Mouse (Mus musculus) lung, postnatal 36 days (tissue): ENCODE data around the gene Lyrm9.

ENCODE experiments used
- DNase-seq: peaks from one replicate; pipeline ENCODE4 v3.0.0; 2022; ENCODE audit warnings: mixed read lengths

The Lyrm9 gene

DNA sequence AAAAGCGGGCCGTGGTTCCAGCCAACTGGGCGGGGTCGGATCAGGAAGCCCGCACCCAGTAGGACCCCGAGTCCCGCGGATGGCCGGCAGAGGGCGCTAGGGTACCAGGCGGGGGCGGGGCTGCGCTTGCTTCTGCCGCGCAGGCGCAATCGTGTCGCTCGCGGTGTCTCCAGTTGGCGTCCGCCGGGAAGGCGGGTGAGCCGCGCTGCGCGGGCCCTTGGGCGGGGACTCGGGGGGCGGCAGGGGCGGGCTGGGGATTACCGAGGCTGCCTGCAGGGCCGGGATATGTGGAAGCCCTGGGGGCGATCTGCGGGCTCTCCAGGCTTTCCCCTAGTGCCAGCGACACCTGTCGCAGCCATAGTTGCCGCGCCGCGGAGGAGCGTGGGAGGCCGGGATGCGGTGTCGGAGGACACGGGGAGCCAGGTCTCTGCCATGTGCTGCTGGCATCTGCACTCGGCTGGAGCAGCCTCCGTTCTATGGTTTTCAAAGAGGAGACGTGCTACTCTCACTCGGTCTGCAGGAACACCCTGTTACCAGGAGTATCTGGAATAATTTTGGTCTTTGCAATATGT is at the start of gene Lyrm9:
Gene Lyrm9 (plus strand): TSS at position 143 of the 572 bp plus-strand sequence.
- DNase-seq, result peak; percentile 95

DNA sequence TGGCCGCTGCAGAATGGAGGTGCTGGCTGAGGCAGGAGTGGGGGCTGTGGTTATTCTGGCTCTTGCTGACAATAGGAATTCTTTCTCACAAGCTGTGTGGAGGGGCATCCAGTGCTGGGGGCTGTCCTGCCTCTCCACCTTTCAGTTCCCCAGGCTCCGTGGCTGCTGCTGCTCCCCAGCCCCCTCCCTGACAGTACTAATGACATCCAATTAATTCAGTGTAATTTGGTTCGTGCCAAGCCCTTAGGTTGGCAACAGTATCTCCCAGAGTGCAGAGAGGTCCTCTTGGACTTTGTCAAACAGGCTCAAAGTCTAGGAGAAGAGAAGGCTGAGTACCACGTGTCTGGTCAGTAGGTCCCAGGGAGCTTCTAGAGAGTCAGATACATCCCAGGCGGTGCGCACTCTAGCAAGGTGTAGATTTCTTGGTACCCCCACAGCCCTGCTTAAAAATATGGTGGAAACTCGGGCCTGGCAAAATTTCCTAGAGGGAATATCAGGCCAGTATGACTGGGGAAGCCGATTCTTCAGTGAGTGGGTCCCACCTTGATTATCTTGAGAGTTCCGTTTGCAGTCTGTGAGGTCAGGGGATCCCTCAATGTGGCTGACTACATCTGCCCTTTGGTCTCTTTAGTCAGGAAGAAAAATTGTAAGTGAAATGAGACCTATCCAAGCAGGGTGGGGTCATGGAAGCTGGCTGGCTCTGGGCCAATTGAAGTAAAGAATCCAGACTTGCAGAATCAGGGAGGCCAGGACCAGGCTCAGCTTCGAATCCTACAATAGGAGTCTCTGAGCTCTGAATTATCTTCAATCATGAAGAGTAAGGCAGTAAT is 48.3 kb upstream of the Lyrm9 start:
- DNase-seq, result no peak

DNA sequence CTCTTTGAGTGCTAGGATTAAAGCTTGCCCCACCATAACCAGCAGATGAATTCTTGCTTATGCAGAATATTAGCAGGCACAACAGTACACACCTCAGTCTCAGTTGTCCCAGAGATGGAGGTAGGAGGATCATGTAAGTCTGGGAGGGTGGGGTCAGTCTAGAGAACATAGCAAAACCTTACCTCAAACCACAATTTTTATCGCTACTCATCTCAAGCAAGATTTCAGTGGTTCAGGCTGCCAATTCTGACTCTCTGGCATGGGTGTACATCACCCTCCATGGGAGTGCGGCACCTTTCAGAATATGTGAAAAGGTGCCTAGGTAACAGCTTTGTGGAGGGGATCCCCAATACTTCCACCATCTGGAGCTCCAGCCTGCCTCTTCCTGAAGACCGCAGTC is 46.4 kb upstream of the Lyrm9 start:
- DNase-seq, result no peak

DNA sequence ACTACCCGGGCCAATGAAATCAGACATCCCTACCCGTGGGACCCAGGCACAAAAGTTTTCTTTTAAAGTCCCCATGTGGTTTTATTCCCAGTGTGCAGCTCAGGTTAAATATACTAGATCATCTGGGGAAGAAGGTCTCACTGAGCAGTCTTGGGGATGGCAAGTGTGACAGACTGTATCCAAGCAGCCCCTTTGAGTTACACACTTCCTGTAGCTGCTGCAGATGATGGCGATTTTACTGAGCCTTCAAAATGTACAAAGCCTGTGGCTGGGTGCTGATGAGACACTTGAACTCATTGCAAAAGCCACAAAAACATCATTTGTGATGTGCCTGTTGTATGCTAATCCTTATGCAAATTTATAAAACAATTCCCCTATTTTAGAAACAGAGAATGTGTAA is 45.8 kb upstream of the Lyrm9 start:
- no peak for DNase-seq

DNA sequence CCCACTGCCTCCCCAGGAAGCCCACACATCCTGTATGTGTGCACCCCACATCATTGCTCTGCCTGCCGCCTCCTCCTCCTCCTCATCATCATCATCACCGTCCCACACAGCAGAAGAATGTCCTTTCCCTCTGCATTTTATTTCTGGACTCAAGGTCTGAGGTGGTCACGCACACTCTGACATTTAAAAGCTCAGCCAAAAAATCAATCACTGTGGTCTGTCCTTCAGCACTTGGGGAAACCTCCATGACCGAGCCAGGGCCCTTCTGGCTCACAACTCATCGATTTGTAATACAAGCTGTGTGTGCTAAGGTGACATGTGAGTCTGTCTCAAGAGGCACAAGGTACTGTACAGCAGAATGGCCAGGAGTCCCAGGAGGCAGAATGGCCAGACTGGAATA is 44.1 kb upstream of the Lyrm9 start:
- no peak for DNase-seq

DNA sequence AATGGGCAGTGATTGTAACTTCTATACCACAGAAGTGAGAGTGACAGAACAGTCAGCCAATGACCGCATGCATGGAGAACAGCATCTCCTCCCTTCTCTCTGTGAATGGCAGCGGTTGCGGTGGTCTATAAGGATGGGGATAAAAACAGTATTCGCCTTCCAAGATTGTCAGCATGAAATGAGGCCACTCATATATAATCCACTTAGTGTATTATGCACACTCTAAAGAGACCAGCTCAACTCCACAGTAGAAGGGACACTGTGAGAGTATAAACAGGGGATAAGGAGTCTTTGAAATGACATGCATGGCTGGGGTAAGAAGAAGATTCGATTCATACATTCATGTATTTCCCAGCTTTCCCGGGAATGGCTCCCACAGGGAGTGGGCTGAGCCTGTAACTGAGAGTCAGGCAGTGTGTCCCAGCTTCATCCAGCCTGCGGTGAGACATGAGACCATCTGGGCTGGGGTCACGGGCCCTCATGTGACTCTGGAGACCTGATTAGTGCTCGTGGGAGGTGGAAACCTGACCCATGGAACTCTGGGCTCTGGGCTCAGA is 43.5 kb upstream of the Lyrm9 start:
- DNase-seq, result no peak

DNA sequence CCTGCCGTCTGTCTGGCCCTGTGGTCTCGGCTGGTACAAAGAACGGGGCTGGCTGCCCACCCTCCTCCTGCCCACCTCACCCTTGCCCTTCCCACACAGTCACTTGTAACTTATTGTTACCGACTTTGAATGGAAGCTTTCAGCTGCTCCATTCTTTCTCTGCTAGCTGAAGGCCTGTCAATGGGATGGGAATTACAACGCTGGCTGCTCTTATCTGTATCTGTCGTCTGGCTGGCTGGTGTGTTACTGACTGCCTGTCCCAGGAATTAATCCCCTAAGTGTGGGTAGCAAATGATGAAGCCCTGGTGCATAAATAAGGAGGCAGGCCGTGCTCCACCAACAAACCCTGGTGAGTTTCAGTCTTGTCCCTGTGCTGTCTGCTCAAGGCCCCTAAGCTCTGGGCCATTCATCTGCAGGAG is 40.4 kb upstream of the Lyrm9 start:
- DNase-seq, result no peak

DNA sequence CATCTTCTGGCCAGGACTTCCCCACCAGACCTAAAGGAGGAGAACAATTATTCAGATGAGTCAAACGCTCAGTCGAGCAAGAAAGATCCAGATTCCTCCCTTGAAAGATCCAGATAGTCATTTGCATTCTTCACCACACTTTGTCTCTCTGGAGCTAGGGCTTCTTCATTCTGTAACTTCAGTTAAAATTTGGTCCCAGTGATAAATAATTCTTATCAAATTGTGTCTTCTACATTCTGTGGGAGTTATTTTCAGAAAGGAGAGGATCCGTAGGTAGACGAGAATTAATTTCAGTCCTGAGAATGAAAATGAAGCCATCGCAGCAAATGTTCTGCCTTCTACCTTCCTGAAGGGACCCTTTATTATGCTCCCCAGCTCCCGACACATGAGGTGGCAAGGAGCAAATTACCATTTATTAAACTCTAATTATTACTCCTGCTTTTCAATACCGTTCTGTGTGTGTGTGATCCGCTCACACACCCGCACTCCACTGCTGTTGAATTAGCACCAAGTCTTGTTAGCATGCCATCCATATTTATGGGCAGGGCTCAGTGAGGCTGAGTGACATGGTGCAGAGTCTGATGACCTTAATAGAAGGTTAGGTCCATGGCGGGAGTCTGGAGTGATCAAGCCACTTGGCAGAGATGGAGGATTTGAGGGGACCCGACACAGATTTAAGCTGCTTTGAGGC is 36.9 kb upstream of the Lyrm9 start:
- DNase-seq, result no peak

DNA sequence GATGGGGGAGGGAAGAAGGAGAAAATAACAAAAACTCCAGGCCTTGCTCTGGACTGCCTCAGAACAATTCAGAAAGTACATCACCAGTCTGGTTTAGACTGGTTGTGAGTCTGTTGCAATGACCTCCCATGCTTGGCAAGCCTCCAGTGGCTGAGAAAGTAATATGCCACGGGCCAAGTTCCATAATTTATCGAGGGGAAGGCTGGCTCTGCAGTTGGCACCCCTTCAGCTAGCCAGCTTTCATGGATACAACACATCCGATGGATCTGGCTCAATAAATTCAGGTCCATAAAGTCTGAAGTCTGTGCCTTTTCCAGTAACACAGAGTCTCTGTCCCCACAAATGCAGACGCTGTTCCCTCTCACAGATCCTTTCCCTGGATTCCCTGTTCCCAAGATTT is 34.8 kb upstream of the Lyrm9 start:
- peak; percentile 80 for DNase-seq

DNA sequence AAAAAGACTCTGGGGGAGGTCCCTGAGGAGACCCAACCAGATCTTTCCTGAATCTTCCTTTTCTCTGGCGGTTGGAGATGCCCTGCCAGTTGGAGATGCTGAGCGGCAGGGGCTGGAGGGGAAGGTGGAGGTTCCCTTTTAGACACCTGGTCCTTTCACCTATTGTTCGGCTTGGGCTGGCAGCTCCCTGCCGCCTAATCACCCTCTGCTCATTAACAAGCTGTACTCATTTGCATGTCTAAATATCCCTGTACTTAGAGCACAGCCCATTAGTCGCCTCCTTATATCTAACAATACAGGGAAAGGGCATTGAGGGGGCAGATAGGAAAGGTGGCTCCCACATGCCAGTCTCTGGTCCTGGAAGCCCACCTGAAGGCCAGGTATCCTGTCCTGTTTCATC is 34.3 kb upstream of the Lyrm9 start:
- no peak for DNase-seq

DNA sequence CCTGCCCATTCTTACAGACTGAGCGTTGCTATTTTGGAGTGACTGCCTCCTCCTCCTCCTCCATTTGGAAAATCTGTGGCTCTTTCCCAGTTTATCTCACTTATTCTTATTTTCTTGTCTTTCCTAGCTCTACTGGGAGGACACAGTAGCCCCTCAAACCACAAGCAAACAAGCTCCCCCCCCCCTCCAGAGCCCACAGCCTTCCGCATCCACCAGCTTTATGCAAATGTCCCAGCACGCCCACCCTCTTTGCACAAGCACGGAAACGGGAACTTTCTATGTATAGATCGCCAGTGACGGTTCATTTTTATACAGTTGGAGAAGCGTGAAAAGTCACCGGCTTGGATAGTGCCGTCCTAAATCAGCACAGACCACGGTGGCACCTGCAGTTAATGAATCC is 33.9 kb upstream of the Lyrm9 start:
- DNase-seq, result no peak

DNA sequence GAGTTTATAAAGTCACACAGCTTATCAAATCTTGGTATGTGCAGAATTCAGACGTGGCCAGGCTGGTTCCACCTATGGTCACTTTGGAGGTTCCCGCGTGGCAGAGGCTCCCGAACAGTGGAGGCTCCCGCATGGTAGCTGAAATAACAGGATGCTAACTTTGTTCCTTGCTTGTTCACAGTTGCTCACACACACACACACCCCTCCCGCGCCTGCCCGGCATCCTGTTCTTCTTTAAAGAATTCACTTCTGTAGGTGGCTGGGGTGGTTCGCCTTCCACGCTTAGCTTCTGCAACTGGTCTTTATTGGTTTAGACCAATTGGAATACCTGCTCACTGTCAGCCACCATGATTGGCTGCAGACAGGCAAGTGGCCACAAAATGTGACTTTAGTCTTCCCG is 33.3 kb upstream of the Lyrm9 start:
- DNase-seq, result no peak

DNA sequence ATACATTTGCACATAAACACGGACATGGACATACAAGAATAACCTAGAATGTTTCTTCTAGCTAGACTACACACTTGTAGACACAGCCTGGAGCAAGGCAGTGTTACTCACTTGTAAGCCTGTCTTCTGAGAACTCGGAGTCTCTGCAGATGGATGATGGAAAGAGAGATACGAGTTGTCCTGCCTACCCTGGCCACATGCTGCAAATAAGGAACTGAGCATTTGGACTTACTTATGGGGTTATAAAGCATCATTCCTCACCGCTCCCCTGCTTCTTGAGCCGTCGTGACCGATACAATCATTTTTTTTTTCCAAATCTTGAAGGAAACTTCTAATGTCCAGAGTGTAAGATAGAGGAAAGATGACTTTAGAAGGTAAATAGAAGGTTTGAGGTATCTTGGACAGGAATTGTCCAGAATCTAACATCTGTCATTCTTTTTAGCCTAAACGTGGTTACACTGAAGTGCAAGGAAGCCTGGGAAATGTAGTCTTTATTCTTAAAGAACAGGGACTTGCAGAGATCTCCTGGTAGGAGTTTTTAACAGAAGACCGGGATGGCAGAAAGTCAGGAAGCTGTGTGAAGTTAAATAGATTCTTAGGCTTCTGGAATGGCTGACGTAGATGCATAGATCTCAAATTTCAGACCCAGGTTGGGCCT is 30.2 kb upstream of the Lyrm9 start:
- no peak for DNase-seq

DNA sequence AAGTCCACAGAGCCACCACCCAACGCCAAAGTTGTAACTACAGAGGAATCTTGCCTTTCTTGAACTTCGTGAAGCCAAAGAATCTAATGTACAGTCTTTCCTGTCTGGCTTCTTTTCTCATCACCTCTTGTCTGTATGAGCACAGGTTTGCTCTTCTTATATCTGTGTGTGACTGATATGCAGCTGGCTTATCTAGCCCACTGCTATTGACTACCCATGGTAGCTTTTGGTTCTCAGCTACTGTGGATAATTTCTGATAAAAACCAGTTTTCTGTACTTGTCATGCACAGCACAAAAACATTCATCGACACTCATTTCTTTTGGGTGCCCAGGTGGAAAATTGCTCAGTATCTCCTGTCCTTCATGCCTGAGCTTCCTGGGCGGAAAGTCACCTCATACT is 25.3 kb upstream of the Lyrm9 start:
- no peak for DNase-seq

DNA sequence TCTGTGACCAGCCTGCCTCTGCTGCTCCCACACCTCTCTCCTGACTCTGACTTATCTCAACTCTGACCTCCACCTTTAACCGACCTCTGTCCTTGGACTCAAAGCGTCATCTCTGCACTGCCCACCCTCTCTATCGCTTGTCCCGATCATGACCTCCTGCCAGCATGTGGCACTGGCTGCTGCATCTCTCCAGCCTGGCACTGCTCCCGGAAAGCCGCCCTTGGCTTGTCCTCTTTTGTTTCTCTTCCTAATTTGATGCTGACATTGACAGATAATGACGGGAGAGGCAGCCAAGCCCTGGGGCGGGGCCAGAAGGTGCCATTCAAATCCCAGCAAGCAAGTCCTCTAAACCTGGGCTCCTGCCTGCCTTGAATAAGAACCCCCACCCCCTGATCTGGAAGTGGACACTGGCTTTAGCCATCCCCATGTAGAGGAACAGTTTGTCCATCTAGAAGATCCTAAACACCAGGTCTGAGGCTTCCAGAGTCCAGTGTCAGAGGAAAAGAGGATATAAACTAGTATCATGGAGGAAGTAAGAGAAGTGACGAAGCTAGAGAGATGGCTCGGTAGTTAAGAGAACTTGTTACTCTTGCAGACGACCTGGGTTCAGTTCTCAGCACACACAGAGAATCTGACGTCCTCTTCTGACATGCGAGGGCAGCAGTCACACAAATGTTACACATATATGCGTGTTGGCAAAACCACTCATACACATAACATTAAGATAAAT is 22.6 kb upstream of the Lyrm9 start:
- DNase-seq, result peak; percentile 91

DNA sequence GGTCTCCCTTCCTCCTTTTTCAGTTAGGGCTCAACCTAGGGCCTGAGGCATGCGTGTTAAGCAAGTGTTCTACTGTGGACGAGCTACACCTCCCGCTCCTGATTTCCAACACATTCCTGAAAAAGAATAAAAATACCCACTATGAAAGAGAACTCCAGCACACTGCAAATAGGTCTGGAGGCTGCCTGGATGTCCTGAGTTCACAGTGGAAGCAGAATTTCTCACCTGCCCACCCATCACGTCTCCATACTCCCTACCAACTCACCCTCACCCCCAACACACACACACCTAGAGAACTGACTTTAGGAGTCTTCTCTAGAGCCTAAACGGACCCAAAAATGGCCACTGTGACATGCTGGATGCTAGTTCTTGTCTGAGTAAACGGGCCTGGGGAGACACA is 21.8 kb upstream of the Lyrm9 start:
- no peak for DNase-seq

DNA sequence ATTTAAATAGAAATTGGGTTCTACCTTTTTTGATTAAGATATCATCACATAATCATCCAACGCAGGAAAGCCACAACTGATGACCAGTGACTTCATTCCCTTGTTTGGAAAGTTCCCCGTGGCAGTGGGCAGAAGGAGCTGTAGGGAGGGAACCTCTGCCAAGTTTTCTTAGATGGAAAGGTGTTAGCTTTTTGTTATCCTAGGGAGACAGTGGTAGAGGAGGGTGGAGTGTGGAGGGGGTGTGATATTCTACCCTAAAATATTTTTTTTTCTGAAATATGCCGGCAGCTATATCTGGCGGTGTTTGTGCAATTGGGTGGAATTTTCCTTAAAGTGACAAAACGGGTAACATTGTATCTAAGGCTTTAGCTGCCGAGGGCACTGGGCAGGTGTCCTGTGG is 21.2 kb upstream of the Lyrm9 start:
- no peak for DNase-seq

DNA sequence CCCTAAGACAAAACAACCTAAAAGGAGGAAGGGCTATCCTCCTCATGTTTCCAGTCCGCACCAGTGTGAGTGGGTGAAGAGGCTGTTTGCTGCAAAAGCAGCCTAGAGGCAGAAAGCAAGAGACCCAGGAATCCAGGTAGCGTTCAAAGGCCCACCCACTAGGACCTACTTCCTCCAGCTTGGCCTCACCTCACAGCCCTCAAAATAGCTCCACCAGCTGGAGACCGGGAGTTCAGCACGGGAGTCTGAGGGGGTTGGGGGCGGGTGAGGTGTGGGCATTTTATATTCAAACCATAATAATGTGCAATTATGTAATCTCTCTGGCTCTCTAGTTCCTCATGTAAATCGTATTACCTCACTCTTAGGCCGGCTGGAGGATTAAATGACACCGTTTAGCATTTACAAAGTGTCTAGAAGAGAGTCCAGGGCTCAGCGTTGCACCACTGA is 20.7 kb upstream of the Lyrm9 start:
- DNase-seq, result no peak

DNA sequence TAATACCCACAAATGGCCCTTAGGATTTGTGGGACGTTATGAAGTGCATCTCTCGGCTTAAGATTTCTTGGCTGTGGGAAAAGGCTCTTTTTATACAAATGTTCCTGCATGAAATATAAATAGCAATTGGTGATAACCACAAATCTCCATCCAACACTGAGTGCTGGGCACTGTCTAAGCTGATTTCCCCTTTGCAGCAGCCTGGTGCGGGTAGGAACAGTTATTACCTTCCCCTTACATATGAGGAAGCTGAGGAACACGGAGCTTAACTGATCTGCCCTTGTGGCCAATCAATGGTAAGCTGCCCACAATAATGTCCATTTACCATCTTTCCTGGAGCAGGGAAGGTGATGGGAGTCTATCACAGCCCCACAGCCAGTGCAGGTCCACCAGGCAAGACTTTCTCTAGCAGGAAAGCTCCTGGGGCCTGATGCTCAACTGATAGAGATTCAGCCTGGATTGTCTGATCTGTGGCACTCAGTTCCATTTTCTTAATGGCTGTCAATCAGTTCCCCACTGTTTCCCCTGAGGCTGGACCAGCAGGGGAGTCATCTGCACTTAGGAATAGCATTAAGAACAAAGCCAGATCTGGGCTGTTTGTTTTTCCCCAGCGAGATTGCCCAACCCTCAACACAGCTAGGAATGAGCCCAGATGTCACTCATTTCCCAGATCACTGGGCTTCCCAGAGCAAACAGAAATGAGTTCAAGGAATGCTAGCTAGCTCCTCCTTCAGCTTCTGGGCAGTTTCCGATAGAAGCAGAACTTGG is 18.9 kb upstream of the Lyrm9 start:
- no peak for DNase-seq

DNA sequence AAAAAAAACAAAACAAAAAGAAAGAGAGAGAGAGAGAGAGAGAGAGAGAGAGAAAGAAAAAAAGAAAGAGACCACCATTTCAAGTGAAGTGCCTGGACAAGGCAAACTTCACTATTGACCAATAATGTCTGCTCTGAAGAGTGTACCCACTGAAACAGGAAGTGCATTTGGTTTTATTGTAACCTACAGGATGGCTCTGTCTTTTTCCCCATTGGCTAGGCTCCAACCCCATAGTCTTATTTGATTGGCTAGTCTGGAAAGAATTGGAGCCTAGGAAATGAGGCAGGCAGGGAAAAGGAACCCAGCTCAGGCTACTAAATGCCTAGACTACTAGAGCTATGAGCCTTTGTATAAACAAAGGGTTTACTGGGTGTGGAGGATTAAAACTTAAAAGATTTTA is 17.0 kb upstream of the Lyrm9 start:
- DNase-seq, result no peak

DNA sequence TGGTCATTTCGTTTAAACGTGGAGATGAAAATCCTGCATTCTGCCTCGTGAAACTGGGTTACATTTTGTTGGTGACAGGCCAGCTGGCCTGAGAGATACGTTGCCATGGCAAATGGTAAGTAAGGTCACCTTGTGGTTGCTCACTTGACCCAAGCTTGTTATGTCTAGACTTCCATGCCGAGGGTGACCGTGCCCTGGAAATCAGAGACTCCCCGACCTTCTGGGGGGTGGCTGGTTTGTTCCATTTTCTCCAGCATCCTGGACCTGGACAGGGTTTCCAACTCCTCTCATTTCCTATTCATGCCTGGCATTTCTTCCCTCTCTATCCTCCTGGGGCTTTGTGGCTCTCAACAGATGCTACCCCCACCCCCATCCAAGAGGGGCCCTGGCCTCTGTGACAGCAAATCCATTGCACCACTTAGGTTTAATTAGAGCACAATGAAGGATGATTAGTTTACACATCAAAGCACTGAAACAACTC is 11.9 kb upstream of the Lyrm9 start:
- no peak for DNase-seq
